Mouse (Mus musculus): Measurements from ENCODE around the gene Echdc3. TPM values are rescaled to one million over a fixed set of nuclear protein-coding genes. Genes with fewer than 3 reads are reported as not detected.

Gene Echdc3
- polyA plus RNA-seq, 1 experiment: 0.06 TPM

DNA sequence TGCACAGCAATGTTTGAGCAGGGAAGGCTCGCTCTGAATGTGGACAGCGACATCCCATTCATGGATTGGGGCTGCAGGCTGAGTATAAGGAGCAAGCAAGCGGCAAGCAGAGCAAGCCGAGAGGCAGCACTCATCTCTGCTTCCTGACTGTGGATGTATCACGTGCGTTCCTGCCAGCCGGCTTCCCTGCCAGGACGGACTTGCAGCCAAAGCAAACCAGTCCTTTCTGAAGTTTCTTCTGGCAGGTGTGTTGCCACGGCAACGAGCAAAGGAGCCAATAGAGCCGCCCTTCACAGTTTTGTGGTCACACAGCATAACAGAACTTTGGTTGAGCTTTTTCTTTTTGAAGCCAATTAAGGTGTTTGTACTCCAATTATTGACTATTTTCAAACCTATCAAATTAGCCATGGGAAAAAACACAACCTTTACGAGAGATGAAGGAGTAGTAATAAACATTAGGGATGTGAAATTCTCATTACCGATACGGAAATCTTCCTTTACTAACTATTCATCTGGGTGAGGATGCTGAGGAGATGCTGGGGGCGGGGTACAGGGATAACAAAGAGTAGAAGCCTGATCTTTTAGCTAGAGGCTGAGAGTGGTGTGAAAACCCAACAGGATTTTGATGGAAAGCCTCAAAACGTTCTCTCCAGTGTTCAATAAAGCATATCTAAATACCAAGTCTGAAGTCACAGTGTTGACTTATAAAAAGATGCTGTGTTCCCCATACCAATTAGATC lies 69.7 kb downstream of the Echdc3 start:
- Histone ChIP-seq H3K27me3 (ENCODE audit: control insufficient read depth) (peaks cover 2% of the 10 kb centered on the region), H3K4me1 (ENCODE audit: control insufficient read depth) (no peaks in the 10 kb centered on the region), H3K9me3 (ENCODE audit: control insufficient read depth, low read length) (no peaks in the 10 kb centered on the region), H3K36me3 (ENCODE audit: control insufficient read depth) (no peaks in the 10 kb centered on the region), H3K4me3 (replicated peaks) (no peak overlapping the region)
- no peak for TF ChIP-seq TAL1 (IDR thresholded peaks at IDR 0.05; ENCODE audit: low read length)
- no peak for TF ChIP-seq GATA1 (IDR thresholded peaks at IDR 0.05; ENCODE audit: low read length)

DNA sequence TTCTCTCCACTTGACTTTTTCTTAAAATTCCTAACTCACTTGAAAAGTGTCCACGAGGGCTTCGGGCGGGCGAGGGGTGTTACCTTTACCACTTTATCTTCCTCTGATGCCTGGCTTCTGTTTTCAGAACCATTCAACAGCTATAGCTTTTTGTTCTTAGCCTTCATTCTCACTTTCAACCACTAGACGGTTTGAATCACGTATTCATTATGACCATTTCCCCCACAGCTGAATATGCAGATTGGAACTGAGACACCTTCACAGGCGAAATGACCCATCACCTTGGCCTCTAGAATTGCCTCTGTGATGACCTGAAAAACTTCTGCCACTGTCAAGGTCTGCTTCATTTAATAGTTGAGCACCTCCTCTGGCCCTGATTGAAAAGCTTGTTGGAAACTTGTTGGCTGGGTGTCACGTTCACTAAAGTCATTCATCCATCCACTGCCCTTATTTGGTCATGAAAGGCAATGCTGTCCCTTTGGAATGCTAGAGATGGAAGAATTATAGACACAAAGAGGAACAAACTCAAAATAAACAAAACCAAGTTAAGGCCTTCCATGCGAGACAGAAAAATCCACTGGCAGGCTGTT lies 72.2 kb downstream of the Echdc3 start:
- TF ChIP-seq TAL1 (IDR thresholded peaks at IDR 0.05; ENCODE audit: low read length): no peak
- Histone ChIP-seq H3K36me3 (ENCODE audit: control insufficient read depth) (no peaks in the 10 kb centered on the region), H3K4me1 (ENCODE audit: control insufficient read depth) (no peaks in the 10 kb centered on the region)

More for the DNA sequence above, 72.2 kb downstream of the Echdc3 start:
- Histone ChIP-seq H3K27me3 (ENCODE audit: control insufficient read depth) (peaks cover 2% of the 10 kb centered on the region), H3K4me3 (replicated peaks) (no peak overlapping the region), H3K9me3 (ENCODE audit: control insufficient read depth, low read length) (no peaks in the 10 kb centered on the region)

Other genes starting within 250 kb of the Echdc3 start
- gene Proser2, start 82.8 kb downstream of the Echdc3 start, polyA plus RNA-seq (2012): 0.11 and 0.14 TPM in 2 replicates
- 0.39 and 0.85 TPM in 2 replicates for gene Usp6nl, start 109.6 kb upstream of the Echdc3 start, polyA plus RNA-seq (2012)